Mouse (Mus musculus) midbrain, embryonic 10.5 days (tissue): ENCODE data around the gene Ppp1r9b. TPM values are rescaled to one million over a fixed set of nuclear protein-coding genes. Genes with fewer than 3 reads are reported as not detected.
A peak's percentile ranks its signal among the peaks of the same experiment; 100 is the strongest.

Experiments
- DNase-seq: peaks from one replicate; pipeline ENCODE4 v3.0.0-alpha.2; 2017; ENCODE audit warnings: low spot score
- H3K27ac ChIP-seq: fragments of 300-500 bp; sonication (generic); replicated peaks from 2 replicates; pipeline ENCODE4 v1.5.1; 2016; ENCODE audit warnings: mild to moderate bottlenecking
- H3K27me3 ChIP-seq: fragments of 300-500 bp; sonication (generic); 2 replicates; pipeline ENCODE4 v1.6.1; 2016; ENCODE audit warnings: low read depth, mild to moderate bottlenecking; ENCODE audit not compliant: poor library complexity, severe bottlenecking
- H3K36me3 ChIP-seq: fragments of 300-500 bp; sonication (generic); 2 replicates; pipeline ENCODE4 v1.6.1; 2016; ENCODE audit warnings: mild to moderate bottlenecking, moderate library complexity
- H3K4me1 ChIP-seq: fragments of 300-500 bp; sonication (generic); 2 replicates; pipeline ENCODE4 v1.6.1; 2016
- H3K4me3 ChIP-seq: fragments of 300-500 bp; sonication (generic); 2 replicates; pipeline ENCODE4 v1.5.1; 2016; ENCODE audit warnings: mild to moderate bottlenecking, moderate library complexity
- H3K9me3 ChIP-seq: fragments of 300-500 bp; sonication (generic); replicated peaks from 2 replicates; pipeline ENCODE4 v1.6.1; 2016; ENCODE audit warnings: mild to moderate bottlenecking
- WGBS: fragments of 180-500 bp; shearing (Covaris S2); methylation state at CpG from one replicate; pipeline ENCODE4 v1.1.7; 2016; 5-methylcytosine and 5-hydroxymethylcytosine counted together
- polyA plus RNA-seq: library from polyadenylated mRNA; unstranded; fragments of >200 nt; fragmentation: Nextera tagmentation; extraction: Ambion mirVana; gene quantifications from 2 replicates; pipeline ENCODE4 v1.2.1, GENCODE M21; 2016

Ppp1r9b gene
- polyA plus RNA-seq, 1 experiment from 2014 or later = 8.6 TPM

- no peaks in the 10 kb centered on the region for H3K27me3 ChIP-seq
- H3K9me3 ChIP-seq = no peaks in the 10 kb centered on the region
- peak overlapping the region; percentile 81 for H3K4me3 ChIP-seq
- no peak for DNase-seq
- WGBS = 62% methylated on average over 10 of the region's 10 CpGs
- H3K36me3 ChIP-seq = peaks cover 54% of the 10 kb centered on the region
- H3K4me1 ChIP-seq = peaks cover 77% of the 10 kb centered on the region
- H3K27ac ChIP-seq = peak overlapping the region; percentile 96
These were observed 3.5 kb downstream of the Ppp1r9b start for GRCm38 (mm10) chr11:94994208-94994814.

GRCm38 (mm10) chr11:94994947-94995772 lies 4.3 kb downstream of the Ppp1r9b start:
- Histone ChIP-seq H3K9me3 (no peaks in the 10 kb centered on the region), H3K36me3 (peaks cover 62% of the 10 kb centered on the region), H3K4me3 (peak overlapping the region; percentile 81), H3K27me3 (no peaks in the 10 kb centered on the region), H3K27ac (peak overlapping the region; percentile 96), H3K4me1 (peaks cover 76% of the 10 kb centered on the region)
- no peak for DNase-seq
- 90% methylated on average over 11 of the region's 11 CpGs for WGBS

GRCm38 (mm10) chr11:94996101-94996500 lies 5.3 kb downstream of the Ppp1r9b start:
- 90% methylated on average over 8 of the region's 8 CpGs for WGBS
- H3K27ac ChIP-seq = peak overlapping the region; percentile 43
- no peaks in the 10 kb centered on the region for H3K9me3 ChIP-seq
- peaks cover 78% of the 10 kb centered on the region for H3K4me1 ChIP-seq
- peak overlapping the region; percentile 20; the same call in 1 of the 2 replicates for H3K4me3 ChIP-seq
- H3K27me3 ChIP-seq = no peaks in the 10 kb centered on the region
- DNase-seq = no peak
- peaks cover 71% of the 10 kb centered on the region for H3K36me3 ChIP-seq

- no peaks in the 10 kb centered on the region for H3K9me3 ChIP-seq
- WGBS = 93% methylated on average over 6 of the region's 6 CpGs
- H3K36me3 ChIP-seq = peaks cover 79% of the 10 kb centered on the region
- H3K4me3 ChIP-seq = no peak overlapping the region
- peak overlapping the region; percentile 43; the same call in 1 of the 2 replicates for H3K27ac ChIP-seq
- DNase-seq = no peak
- peaks cover 72% of the 10 kb centered on the region for H3K4me1 ChIP-seq
- H3K27me3 ChIP-seq = no peaks in the 10 kb centered on the region
These were observed 6.1 kb downstream of the Ppp1r9b start for GRCm38 (mm10) chr11:94996984-94997383.

- Histone ChIP-seq H3K27me3 (no peaks in the 10 kb centered on the region), H3K4me3 (no peak overlapping the region), H3K4me1 (peaks cover 65% of the 10 kb centered on the region), H3K9me3 (no peaks in the 10 kb centered on the region), H3K36me3 (peaks cover 86% of the 10 kb centered on the region), H3K27ac (peak overlapping the region; percentile 61)
- 79% methylated on average over 5 of the region's 5 CpGs for WGBS
- no peak for DNase-seq
These were observed 6.8 kb downstream of the Ppp1r9b start for GRCm38 (mm10) chr11:94997596-94997995.

- Histone ChIP-seq H3K36me3 (peaks cover 90% of the 10 kb centered on the region), H3K27ac (peak overlapping the region; percentile 61), H3K9me3 (no peaks in the 10 kb centered on the region), H3K4me1 (peaks cover 61% of the 10 kb centered on the region), H3K27me3 (no peaks in the 10 kb centered on the region), H3K4me3 (peak overlapping the region; percentile 24; the same call in 1 of the 2 replicates)
- 88% methylated on average over 16 of the region's 16 CpGs for WGBS
- DNase-seq = no peak
These were observed 7.3 kb downstream of the Ppp1r9b start for GRCm38 (mm10) chr11:94998041-94998531.

GRCm38 (mm10) chr11:95000128-95000527 lies 9.3 kb downstream of the Ppp1r9b start:
- no peaks in the 10 kb centered on the region for H3K27me3 ChIP-seq
- DNase-seq = no peak
- peak overlapping the region; percentile 71 for H3K27ac ChIP-seq
- peaks cover 47% of the 10 kb centered on the region for H3K4me1 ChIP-seq
- peak overlapping the region; percentile 7; the same call in 1 of the 2 replicates for H3K4me3 ChIP-seq
- H3K9me3 ChIP-seq = no peaks in the 10 kb centered on the region
- WGBS = 83% methylated on average over 8 of the region's 8 CpGs
- H3K36me3 ChIP-seq = peaks cover 98% of the 10 kb centered on the region

GRCm38 (mm10) chr11:95000548-95000947 lies 9.7 kb downstream of the Ppp1r9b start:
- peak overlapping the region; percentile 14; the same call in 1 of the 2 replicates for H3K4me3 ChIP-seq
- H3K9me3 ChIP-seq = no peaks in the 10 kb centered on the region
- H3K27ac ChIP-seq = peak overlapping the region; percentile 71
- H3K36me3 ChIP-seq = peaks cover 99% of the 10 kb centered on the region
- WGBS = 59% methylated on average over 4 of the region's 4 CpGs
- DNase-seq = no peak
- no peaks in the 10 kb centered on the region for H3K27me3 ChIP-seq
- peaks cover 47% of the 10 kb centered on the region for H3K4me1 ChIP-seq

- Histone ChIP-seq H3K4me1 (peaks cover 47% of the 10 kb centered on the region), H3K27ac (peak overlapping the region; percentile 71), H3K4me3 (peak overlapping the region; percentile 10; the same call in 1 of the 2 replicates), H3K36me3 (peaks cover 99% of the 10 kb centered on the region), H3K9me3 (no peaks in the 10 kb centered on the region), H3K27me3 (no peaks in the 10 kb centered on the region)
- 3% methylated on average over 8 of the region's 8 CpGs for WGBS
- DNase-seq = peak; percentile 73
These were observed 10.2 kb downstream of the Ppp1r9b start for GRCm38 (mm10) chr11:95001058-95001457.

- peak overlapping the region; percentile 50; the same call in 1 of the 2 replicates for H3K27ac ChIP-seq
- WGBS = 88% methylated on average over 21 of the region's 21 CpGs
- peaks cover 92% of the 10 kb centered on the region for H3K36me3 ChIP-seq
- no peaks in the 10 kb centered on the region for H3K27me3 ChIP-seq
- peaks cover 48% of the 10 kb centered on the region for H3K4me1 ChIP-seq
- H3K9me3 ChIP-seq = no peaks in the 10 kb centered on the region
- no peak overlapping the region for H3K4me3 ChIP-seq
- DNase-seq = no peak
These were observed 10.9 kb downstream of the Ppp1r9b start for GRCm38 (mm10) chr11:95001584-95002347.

GRCm38 (mm10) chr11:95002705-95003104 lies 11.9 kb downstream of the Ppp1r9b start:
- Histone ChIP-seq H3K27me3 (no peaks in the 10 kb centered on the region), H3K4me1 (peaks cover 56% of the 10 kb centered on the region), H3K27ac (no peak overlapping the region), H3K4me3 (no peak overlapping the region), H3K9me3 (no peaks in the 10 kb centered on the region), H3K36me3 (peaks cover 82% of the 10 kb centered on the region)
- DNase-seq = no peak
- WGBS = 92% methylated on average over 8 of the region's 8 CpGs
